16 mouse cellular contexts compared by ENCODE assay signal in genomic region chr17:8836292-8836691, GRCm38 (mm10).
"Had no signal": no experiment of that assay in that cellular context is flagged by ENCODE, and none has a peak within 500 bp of the region (broad histone marks: within the 10 kb centered on the region; RNA-seq: fewer than 3 reads in every experiment).

No protein-coding gene starts in this region.

- H3K4me2 ChIP-seq: neural tube, embryonic 13.5 days; neural tube, embryonic 15.5 days; stomach, embryonic 15.5 days had no signal

- H3K36me3 ChIP-seq: neural tube, embryonic 13.5 days; neural tube, embryonic 15.5 days; stomach, embryonic 15.5 days had no signal

- H3K4me3 ChIP-seq: neural tube, embryonic 13.5 days; neural tube, embryonic 15.5 days; stomach, embryonic 15.5 days had no signal

- H3K27me3 ChIP-seq: neural tube, embryonic 13.5 days; neural tube, embryonic 15.5 days; stomach, embryonic 15.5 days had no signal

- H3K9me3 ChIP-seq: neural tube, embryonic 13.5 days; neural tube, embryonic 15.5 days; stomach, embryonic 15.5 days had no signal

- DNase-seq: retina, postnatal 1 day; right cerebral cortex, adult 18-20 months; right cerebral cortex, postnatal 14 days; right cerebral cortex, postnatal 25 days; right cerebral cortex, postnatal 4 days; spleen, adult 18-20 months; thymus, adult 18-20 months; thymus, adult 2 months; thymus, postnatal 14 days; thymus, postnatal 25 days; thymus, postnatal 36 days; thymus, postnatal 4 days had no signal

- H3K9ac ChIP-seq: neural tube, embryonic 13.5 days; neural tube, embryonic 15.5 days; stomach, embryonic 15.5 days had no signal

- H3K27ac ChIP-seq: neural tube, embryonic 13.5 days; neural tube, embryonic 15.5 days; stomach, embryonic 15.5 days; stomach, postnatal 0 days had no signal
